ENCODE assay signal across 20 mouse cellular contexts in genomic region chr9:102119422-102119821, GRCm38 (mm10).
DNase-seq lines count a peak whose midpoint lies in the region; ATAC-seq and TF ChIP-seq lines count a peak whose summit lies in the region.
"Had no signal": no experiment of that assay in that cellular context is flagged by ENCODE, and none has a peak within 500 bp of the region (broad histone marks: within the 10 kb centered on the region; RNA-seq: fewer than 3 reads in every experiment).

No protein-coding gene starts in this region.

- no peak overlapping the region for H3K9ac ChIP-seq in forebrain, embryonic 11.5 days (ENCODE audit: low read length)
- H3K9ac ChIP-seq in forebrain, embryonic 14.5 days (ENCODE audit: low read length), result no peak overlapping the region
- no peak overlapping the region for H3K9ac ChIP-seq in intestine, postnatal 0 days (ENCODE audit: low read depth, low read length)
- no peak overlapping the region for H3K9ac ChIP-seq in intestine, embryonic 15.5 days
- H3K9ac ChIP-seq in liver, embryonic 14.5 days (replicated peaks), result no peak overlapping the region
- H3K9ac ChIP-seq: midbrain, embryonic 12.5 days had no signal

- H3K36me3 ChIP-seq in forebrain, embryonic 11.5 days (ENCODE audit: control insufficient read depth, insufficient read depth, low read length), result no peaks in the 10 kb centered on the region
- no peaks in the 10 kb centered on the region for H3K36me3 ChIP-seq in forebrain, embryonic 14.5 days (ENCODE audit: control insufficient read depth, insufficient read depth, low read length)
- no peaks in the 10 kb centered on the region for H3K36me3 ChIP-seq in intestine, postnatal 0 days (ENCODE audit: control insufficient read depth, insufficient read depth)
- H3K36me3 ChIP-seq in intestine, embryonic 15.5 days, result no peaks in the 10 kb centered on the region
- no peaks in the 10 kb centered on the region for H3K36me3 ChIP-seq in liver, embryonic 14.5 days (replicated peaks; ENCODE audit: control insufficient read depth, insufficient read depth, low read depth)
- H3K36me3 ChIP-seq in E14TG2a.4 (ENCODE audit: insufficient read depth, low read length), result no peaks in the 10 kb centered on the region
- H3K36me3 ChIP-seq: G1E; hindbrain, embryonic 10.5 days; limb, embryonic 10.5 days; midbrain, embryonic 12.5 days had no signal

- TF ChIP-seq EP300 in liver, embryonic 14.5 days (IDR thresholded peaks at IDR 0.05; ENCODE audit: low read depth), result no peak

- no peak overlapping the region for H3K27ac ChIP-seq in forebrain, embryonic 11.5 days (ENCODE audit: low read depth, low read length)
- no peak overlapping the region for H3K27ac ChIP-seq in forebrain, embryonic 14.5 days (ENCODE audit: low read depth, low read length)
- H3K27ac ChIP-seq in intestine, postnatal 0 days (ENCODE audit: low read depth, low read length), result no peak overlapping the region
- H3K27ac ChIP-seq in intestine, embryonic 15.5 days, result no peak overlapping the region
- no peak overlapping the region for H3K27ac ChIP-seq in liver, embryonic 14.5 days
- H3K27ac ChIP-seq: hindbrain, embryonic 10.5 days; limb, embryonic 10.5 days; midbrain, embryonic 12.5 days had no signal

- no peaks in the 10 kb centered on the region; the same call in 1 of the 2 replicates for H3K27me3 ChIP-seq in forebrain, embryonic 11.5 days (ENCODE audit: control insufficient read depth, insufficient read depth, low read length)
- H3K27me3 ChIP-seq in forebrain, embryonic 14.5 days (replicated peaks; ENCODE audit: control insufficient read depth, insufficient read depth, low read length), result no peaks in the 10 kb centered on the region
- no peaks in the 10 kb centered on the region for H3K27me3 ChIP-seq in intestine, postnatal 0 days (replicated peaks; ENCODE audit: control insufficient read depth, insufficient read depth, low read length)
- H3K27me3 ChIP-seq in intestine, embryonic 15.5 days (replicated peaks), result no peaks in the 10 kb centered on the region
- no peaks in the 10 kb centered on the region for H3K27me3 ChIP-seq in liver, embryonic 14.5 days (ENCODE audit: control insufficient read depth, insufficient read depth, low read length)
- 0 out of 2 replicates have a peak, but pooled peaks cover 6% of the 10 kb centered on the region for H3K27me3 ChIP-seq in E14TG2a.4 (ENCODE audit: insufficient read depth, low read length)

- H3K9me3 ChIP-seq in forebrain, embryonic 11.5 days (ENCODE audit: control insufficient read depth, low read length), result no peaks in the 10 kb centered on the region
- no peaks in the 10 kb centered on the region for H3K9me3 ChIP-seq in forebrain, embryonic 14.5 days (replicated peaks; ENCODE audit: control insufficient read depth, low read length)
- no peaks in the 10 kb centered on the region for H3K9me3 ChIP-seq in intestine, postnatal 0 days (ENCODE audit: control insufficient read depth)
- no peaks in the 10 kb centered on the region for H3K9me3 ChIP-seq in intestine, embryonic 15.5 days
- H3K9me3 ChIP-seq in liver, embryonic 14.5 days (ENCODE audit: control insufficient read depth, low read length), result no peaks in the 10 kb centered on the region
- H3K9me3 ChIP-seq in E14TG2a.4 (ENCODE audit: low read length), result peaks cover 11% of the 10 kb centered on the region; the same call in 1 of the 2 replicates
- H3K9me3 ChIP-seq: hindbrain, embryonic 10.5 days; limb, embryonic 10.5 days; midbrain, embryonic 12.5 days had no signal

- 89% methylated on average over 3 of the region's 3 CpGs for WGBS in forebrain, embryonic 11.5 days
- 84% methylated on average over 3 of the region's 3 CpGs for WGBS in forebrain, embryonic 14.5 days
- 84% methylated on average over 3 of the region's 3 CpGs for WGBS in intestine, postnatal 0 days
- WGBS in intestine, embryonic 15.5 days, result 81% methylated on average over 3 of the region's 3 CpGs
- 47% methylated on average over 3 of the region's 3 CpGs for WGBS in liver, embryonic 14.5 days (ENCODE audit: insufficient replicate concordance)

- 0 out of 2 replicates have a peak, but pooled peaks have one; percentile 7 for TF ChIP-seq CTCF in intestine, postnatal 0 days (IDR thresholded peaks at IDR 0.05; ENCODE audit: low read depth)
- peak; percentile 19; the same call in 1 of the 2 replicates for TF ChIP-seq CTCF in liver, embryonic 14.5 days (IDR thresholded peaks at IDR 0.05; ENCODE audit: low read depth)
- TF ChIP-seq CTCF in E14TG2a.4 (conservative IDR thresholded peaks at IDR 0.05; ENCODE audit: low read length), result peak; percentile 23

- peaks cover 12% of the 10 kb centered on the region for H3K4me1 ChIP-seq in forebrain, embryonic 11.5 days (replicated peaks; ENCODE audit: control insufficient read depth, insufficient read depth, low read length)
- H3K4me1 ChIP-seq in forebrain, embryonic 14.5 days (ENCODE audit: control insufficient read depth, insufficient read depth, low read length), result no peaks in the 10 kb centered on the region; the same call in 1 of the 2 replicates
- no peaks in the 10 kb centered on the region for H3K4me1 ChIP-seq in intestine, postnatal 0 days (replicated peaks; ENCODE audit: control insufficient read depth, insufficient read depth, low read length)
- H3K4me1 ChIP-seq in intestine, embryonic 15.5 days (replicated peaks), result no peaks in the 10 kb centered on the region
- H3K4me1 ChIP-seq in liver, embryonic 14.5 days (replicated peaks; ENCODE audit: control insufficient read depth in 2 of 2, insufficient read depth in 2 of 2, low read length in 1 of 2), result no peaks in the 10 kb centered on the region
- no peaks in the 10 kb centered on the region for H3K4me1 ChIP-seq in E14TG2a.4 (replicated peaks; ENCODE audit: low read depth, low read length)

- H3K4me2 ChIP-seq in forebrain, embryonic 11.5 days (ENCODE audit: low read depth, low read length, severe bottlenecking), result no peak overlapping the region
- no peak overlapping the region for H3K4me2 ChIP-seq in forebrain, embryonic 14.5 days (ENCODE audit: low read length)
- H3K4me2 ChIP-seq in intestine, postnatal 0 days (replicated peaks; ENCODE audit: low read depth), result no peak overlapping the region
- H3K4me2 ChIP-seq in intestine, embryonic 15.5 days (replicated peaks), result no peak overlapping the region
- no peak overlapping the region for H3K4me2 ChIP-seq in liver, embryonic 14.5 days (ENCODE audit: low read depth)
- H3K4me2 ChIP-seq: heart, embryonic 11.5 days; liver, embryonic 11.5 days; midbrain, embryonic 12.5 days had no signal

- peak; percentile 48 for DNase-seq in forebrain, embryonic 11.5 days (ENCODE audit: low spot score)
- no peak for DNase-seq in forebrain, embryonic 14.5 days (ENCODE audit: low spot score)
- no peak for DNase-seq in liver, embryonic 14.5 days (ENCODE audit: low read depth in 3 of 3, low spot score in 3 of 3)
- no peak for DNase-seq in liver
- DNase-seq: adrenal gland, adult 8-10 months; cerebellum, adult 11-12 months; layer of hippocampus, adult 9-11 months had no signal

- H3K4me3 ChIP-seq in forebrain, embryonic 11.5 days (ENCODE audit: low read depth, low read length), result no peak overlapping the region
- no peak overlapping the region for H3K4me3 ChIP-seq in forebrain, embryonic 14.5 days (ENCODE audit: low read depth, low read length)
- no peak overlapping the region for H3K4me3 ChIP-seq in intestine, postnatal 0 days (ENCODE audit: low read depth, low read length)
- no peak overlapping the region for H3K4me3 ChIP-seq in intestine, embryonic 15.5 days (replicated peaks)
- H3K4me3 ChIP-seq in liver, embryonic 14.5 days (ENCODE audit: insufficient read depth in 1 of 2, low read depth in 2 of 2, low read length in 2 of 2), result no peak overlapping the region
- no peak overlapping the region for H3K4me3 ChIP-seq in E14TG2a.4 (replicated peaks; ENCODE audit: low read length)
- H3K4me3 ChIP-seq: hindbrain, embryonic 10.5 days; limb, embryonic 10.5 days; midbrain, embryonic 12.5 days had no signal

- ATAC-seq in forebrain, embryonic 11.5 days (replicated peaks; ENCODE audit: low FRiP score), result no peak
- no peak for ATAC-seq in forebrain, embryonic 14.5 days
- no peak for ATAC-seq in intestine, postnatal 0 days
- no peak for ATAC-seq in intestine, embryonic 15.5 days
- no peak for ATAC-seq in liver, embryonic 14.5 days (ENCODE audit: insufficient read depth)
- ATAC-seq in monocyte, adult 5-6 weeks (replicated peaks; ENCODE audit: insufficient number of reproducible peaks, low FRiP score, low TSS enrichment, poor library complexity, severe bottlenecking), result no peak
- ATAC-seq: activated CD4-positive, CD25-positive, alpha-beta regulatory T cell, adult 4 months; CD4-positive, CD25-positive, alpha-beta regulatory T cell, adult 4 months; forebrain, embryonic 16.5 days had no signal
